Mouse (Mus musculus): Measurements from ENCODE around the gene Cep85l.
A peak's percentile ranks its signal among the peaks of the same experiment; 100 is the strongest.

The Cep85l gene

GRCm38 (mm10) chr10:53379709-53380106 is at the start of gene Cep85l:
Gene Cep85l, minus strand, starts transcription at chr10:53379947.
- DNase-seq (ENCODE audit: low spot score in 2 of 2): peak; percentile 69 to 75

DNA sequence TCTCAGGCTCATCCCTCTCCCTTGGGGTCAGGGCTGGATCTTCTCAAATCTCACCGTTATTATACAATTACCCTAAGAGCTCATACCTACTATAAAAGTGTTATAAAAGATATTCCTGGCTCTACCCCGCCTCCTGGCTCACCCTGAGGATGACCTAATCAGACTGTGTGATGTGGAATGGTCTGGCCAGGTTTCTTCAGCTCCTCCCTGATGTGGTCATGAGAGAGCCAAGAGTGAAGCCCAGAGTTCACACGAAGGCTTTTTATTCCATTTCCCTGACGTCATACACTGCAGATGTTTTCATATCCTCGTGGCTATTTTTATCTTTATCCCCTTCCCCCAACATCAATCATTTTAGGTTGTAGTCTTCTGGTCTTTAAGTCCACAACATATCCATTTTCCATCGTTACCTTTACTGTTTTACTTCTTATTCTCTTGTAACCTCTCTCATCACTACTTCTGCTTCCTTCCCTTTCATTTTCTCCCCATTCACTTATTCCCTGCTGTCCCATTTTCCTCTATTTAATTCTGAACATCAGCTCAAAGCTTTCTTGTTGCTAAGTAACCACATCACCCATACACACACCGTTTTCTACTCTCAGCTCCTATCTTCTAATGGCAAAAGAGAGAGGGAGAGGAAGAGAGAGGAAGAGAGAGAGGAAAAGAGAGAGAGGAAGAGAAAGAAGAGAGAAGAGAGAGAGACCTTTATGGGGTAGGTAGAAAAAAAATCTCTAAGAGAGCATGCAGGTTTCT is 49.1 kb upstream of the Cep85l start:
- DNase-seq (ENCODE audit: low spot score in 2 of 2): no peak

DNA sequence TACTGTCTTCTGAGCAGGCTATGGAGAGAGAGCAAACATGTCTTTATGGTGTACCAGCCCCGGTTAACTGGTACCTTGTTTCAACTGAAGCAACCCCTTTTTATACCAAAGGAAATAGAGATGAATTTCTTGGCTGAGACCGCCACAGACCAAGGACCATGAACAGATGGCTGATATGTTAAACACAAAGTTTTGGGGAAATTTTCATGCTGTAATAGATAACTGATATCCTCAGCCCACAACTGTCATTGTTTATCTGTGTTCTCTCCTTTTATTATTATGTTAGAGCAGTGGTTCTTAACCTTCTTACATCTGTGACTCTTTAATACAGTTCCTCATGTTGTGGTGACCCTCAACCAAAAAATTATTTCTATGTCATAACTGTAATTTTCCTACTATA is 46.8 kb upstream of the Cep85l start:
- no peak for DNase-seq (ENCODE audit: low spot score in 2 of 2)

GRCm38 (mm10) chr10:53423091-53423490 is 43.3 kb upstream of the Cep85l start:
- no peak for DNase-seq (ENCODE audit: low spot score in 2 of 2)

- no peak for DNase-seq (ENCODE audit: low spot score in 2 of 2)
These were observed 42.5 kb upstream of the Cep85l start for GRCm38 (mm10) chr10:53422206-53422605.

DNA sequence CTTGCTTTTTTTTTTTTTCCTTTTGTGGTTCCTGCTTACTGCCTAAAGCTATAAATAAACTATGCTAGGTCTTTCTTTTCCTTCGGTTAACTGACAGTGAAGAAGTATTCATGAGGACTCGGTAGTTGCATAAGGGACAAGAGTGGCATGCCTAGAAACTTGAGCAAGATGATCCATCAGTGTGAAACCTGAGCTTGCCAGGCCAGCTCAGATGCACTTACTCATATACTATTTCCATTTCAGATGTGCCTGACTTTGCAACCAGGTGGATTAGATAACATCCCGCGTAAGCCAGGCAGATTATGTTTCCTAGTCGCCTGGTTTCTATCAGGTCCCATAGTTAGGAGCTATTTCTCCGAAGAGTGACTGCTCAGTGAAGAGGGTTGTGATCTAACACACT is 41.9 kb upstream of the Cep85l start:
- DNase-seq (ENCODE audit: low spot score in 2 of 2): no peak

DNA sequence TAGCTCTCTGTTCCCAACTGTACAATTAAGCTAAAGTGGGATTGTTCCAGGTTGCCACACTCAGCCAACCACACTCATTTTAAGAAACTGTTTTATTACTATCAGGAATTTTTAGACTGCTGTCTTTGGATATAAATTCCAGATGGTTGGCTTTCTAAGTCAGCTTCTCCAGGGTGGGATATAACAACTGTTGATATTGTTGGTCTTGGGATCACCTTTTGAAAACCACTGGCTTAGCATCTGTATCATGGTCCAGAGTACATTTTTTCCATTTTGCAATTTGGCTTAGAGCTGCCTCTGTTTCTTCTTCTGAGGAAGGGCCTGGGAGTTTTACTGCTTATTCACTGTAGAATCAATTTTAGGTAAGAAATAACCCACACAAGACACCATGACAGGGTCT is 40.3 kb upstream of the Cep85l start:
- DNase-seq (ENCODE audit: low spot score in 2 of 2): no peak

DNA sequence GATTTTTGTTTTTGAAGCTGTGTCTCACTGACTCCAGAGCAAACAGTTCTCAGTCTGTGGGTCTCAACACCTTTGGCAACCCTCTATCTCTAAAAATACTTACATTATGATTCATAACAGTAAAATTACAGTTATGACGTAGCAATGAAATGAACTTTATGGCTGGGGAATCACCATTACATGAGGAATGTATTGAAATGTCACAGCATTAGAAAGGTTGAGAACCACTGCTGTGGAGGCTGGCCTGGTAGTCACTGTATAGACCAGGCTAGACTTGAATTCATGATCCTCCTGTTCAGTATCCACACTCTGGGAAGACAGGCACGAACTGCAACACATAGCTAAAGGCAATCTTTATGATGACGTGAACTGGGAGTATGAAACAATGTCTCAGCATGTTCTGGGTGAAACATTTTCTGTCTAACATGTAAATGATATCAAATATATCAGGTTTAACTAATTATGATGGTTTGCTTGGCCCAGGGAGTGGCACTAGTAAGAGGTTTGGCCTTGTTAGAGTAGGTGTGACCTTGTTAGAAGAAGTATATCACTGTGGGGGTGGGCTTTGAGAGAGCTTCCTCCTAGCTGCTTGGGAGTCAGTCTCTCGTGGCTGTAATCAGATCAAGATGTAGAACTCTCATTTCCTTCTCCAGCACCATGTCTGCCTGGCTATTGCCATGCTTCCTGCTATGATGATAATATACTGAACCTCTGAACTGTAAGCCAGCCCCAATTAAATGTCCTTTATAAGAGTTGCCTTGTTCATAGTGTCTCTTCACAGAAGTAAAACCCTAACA is 39.6 kb upstream of the Cep85l start:
- DNase-seq (ENCODE audit: low spot score in 2 of 2): no peak

- DNase-seq (ENCODE audit: low spot score in 2 of 2): no peak
These were observed 37.3 kb upstream of the Cep85l start for GRCm38 (mm10) chr10:53417015-53417414.

DNA sequence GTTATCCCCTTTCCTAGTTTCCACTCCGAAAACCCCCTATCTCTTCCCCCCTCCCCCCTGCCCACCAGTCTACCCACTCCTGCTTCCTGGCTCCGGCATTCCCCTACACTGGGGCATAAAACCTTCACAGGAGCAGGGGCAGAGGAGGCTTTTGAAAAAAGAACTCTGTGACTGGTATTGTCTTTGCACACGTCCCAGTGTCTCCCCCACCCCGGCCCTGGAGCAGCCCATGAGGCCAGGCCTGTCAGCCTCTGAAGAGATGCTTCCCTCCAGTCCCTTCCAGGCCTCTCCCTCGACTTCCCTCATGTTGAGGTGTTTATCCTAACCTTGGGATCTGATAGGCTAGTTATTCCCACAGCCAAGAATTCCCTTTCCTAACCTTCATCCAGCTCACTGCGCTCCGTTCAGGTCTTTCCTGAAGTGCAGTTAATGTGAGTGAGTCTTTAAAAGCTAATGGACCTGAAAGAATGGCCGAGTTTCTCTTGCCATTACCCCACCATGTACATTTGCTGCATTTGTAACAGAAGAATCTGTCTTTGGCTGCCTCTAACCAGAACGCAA is 36.5 kb upstream of the Cep85l start:
- no peak for DNase-seq (ENCODE audit: low spot score in 2 of 2)

GRCm38 (mm10) chr10:53415252-53415651 is 35.5 kb upstream of the Cep85l start:
- DNase-seq (ENCODE audit: low spot score in 2 of 2): no peak

- DNase-seq (ENCODE audit: low spot score in 2 of 2): no peak
These were observed 34.6 kb upstream of the Cep85l start for GRCm38 (mm10) chr10:53414092-53415085.

DNA sequence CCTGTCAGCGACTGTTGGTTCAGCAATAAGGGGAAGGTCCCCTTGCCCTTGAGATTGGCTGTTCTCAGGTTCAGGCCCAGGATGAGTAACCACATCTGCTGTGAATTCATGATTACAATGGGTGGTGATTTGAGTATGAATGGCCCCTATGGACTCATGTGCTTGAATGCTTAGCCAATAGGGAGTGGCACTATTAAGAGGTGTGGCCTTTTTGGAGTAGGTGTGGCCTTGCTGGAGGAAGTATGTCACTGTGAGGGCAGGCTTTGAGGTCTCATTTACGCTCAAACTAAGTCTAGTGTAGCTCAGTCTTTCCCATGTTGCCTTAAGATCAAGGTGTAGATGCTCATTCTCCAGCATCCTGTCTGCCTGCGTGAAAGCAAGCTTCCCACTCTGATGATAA is 33.2 kb upstream of the Cep85l start:
- no peak for DNase-seq (ENCODE audit: low spot score in 2 of 2)

- DNase-seq (ENCODE audit: low spot score in 2 of 2): no peak
These were observed 32.4 kb upstream of the Cep85l start for GRCm38 (mm10) chr10:53412165-53412564.

DNA sequence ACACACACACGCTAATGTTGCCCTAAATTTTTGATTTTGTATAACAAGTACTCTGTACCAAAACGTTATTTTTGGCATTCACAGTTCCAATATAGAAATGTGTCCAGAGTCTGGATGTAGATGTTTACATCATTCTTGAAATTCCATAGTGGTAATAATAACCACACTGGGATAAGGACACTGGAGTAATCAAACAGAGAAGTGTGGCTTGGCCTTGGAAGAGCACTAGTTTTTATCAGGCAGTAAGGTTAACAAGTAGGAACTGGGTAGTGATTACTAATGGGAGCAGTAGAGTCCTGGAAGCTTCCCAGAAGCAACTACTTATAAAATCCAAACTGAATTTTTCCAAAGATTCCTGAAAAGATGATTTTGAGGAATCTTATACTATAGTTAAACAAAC is 31.1 kb upstream of the Cep85l start:
- no peak for DNase-seq (ENCODE audit: low spot score in 2 of 2)

GRCm38 (mm10) chr10:53407422-53407821 is 27.7 kb upstream of the Cep85l start:
- no peak for DNase-seq (ENCODE audit: low spot score in 2 of 2)

DNA sequence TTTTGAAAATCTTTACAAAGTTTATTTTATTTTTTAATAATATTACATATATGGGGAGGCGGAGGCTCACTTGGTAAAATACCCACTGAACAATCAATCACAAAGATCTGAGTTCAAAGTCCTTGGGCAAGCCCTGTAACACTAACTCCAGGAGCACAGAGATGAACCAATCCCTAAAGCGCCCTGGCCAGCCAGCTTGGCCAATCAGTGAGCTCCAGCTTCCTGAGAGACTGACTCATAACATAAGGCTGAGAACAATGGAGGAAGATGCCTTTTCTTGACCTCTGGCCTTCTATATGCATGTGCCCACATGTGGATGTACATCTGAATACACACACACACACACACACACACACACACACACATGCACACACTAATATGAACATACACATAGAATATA is 27.1 kb upstream of the Cep85l start:
- DNase-seq (ENCODE audit: low spot score in 2 of 2): no peak

- DNase-seq (ENCODE audit: low spot score in 2 of 2): no peak
These were observed 22.5 kb upstream of the Cep85l start for GRCm38 (mm10) chr10:53402293-53402692.

DNA sequence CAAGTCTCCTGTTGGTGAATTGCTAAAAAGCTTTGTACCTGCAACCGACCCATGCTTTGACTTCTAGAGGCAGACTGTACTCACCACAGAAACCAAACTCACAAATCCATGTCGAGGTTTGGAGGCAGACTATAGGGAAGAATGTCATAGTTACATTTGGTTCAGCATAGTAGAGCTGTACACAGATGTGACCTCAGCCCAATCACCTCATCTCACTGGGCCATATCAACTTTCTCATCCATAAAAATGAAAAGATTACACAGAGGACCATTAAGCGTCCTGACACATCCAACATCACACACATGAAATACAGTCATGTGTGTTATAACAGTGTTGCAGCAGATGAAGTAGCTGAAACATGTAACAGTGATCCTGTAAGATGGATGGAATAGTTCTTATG is 19.3 kb upstream of the Cep85l start:
- DNase-seq (ENCODE audit: low spot score in 2 of 2): no peak

DNA sequence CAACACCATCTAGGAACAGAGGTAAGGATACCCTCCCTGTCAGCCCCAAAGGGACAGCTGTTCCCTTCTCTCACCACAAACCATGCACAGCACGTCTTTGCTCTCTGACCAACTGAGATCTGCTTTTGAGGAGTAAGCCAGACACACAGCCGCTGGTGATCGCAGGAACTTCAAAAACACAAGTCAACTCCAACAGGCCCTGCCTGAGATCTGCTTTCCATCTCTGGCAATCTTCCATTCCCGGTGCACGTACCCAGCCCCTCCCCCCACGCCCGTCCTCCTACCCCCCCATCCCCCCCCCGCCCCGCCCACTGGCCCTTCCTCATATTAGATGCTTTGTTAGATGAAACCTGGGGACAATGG is 18.8 kb upstream of the Cep85l start:
- no peak for DNase-seq (ENCODE audit: low spot score in 2 of 2)

GRCm38 (mm10) chr10:53397846-53398539 is 18.2 kb upstream of the Cep85l start:
- no peak for DNase-seq (ENCODE audit: low spot score in 2 of 2)
